Mouse (Mus musculus): ENCODE data around the gene Dgkq.
A peak's percentile ranks its signal among the peaks of the same experiment; 100 is the strongest.

Dgkq gene

DNA sequence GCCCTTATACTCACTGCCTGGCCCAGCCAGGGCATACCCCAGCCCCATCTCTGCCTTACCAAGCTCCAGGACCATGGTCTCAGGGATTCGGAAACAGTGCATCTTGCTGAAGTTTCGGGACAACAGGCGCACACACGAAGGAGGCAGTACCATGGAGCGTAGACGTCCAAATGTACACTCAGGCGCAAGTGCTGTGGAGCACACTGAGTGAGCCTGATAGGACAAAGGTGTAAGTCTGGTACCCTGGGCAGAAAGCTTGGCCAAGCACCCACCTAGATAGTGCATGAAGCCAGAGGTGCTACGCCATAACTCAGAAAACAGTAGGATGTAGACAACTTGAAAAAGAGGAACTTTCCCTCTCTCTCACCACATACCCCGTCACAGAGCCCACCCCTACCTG, 14.1 kb downstream of the Dgkq start:
- TF ChIP-seq CTCF (conservative IDR thresholded peaks at IDR 0.05; ENCODE audit: low read length) (no peak), NANOG (IDR thresholded peaks at IDR 0.05; ENCODE audit: borderline replicate concordance, low read length) (no peak), POU5F1 (IDR thresholded peaks at IDR 0.05; ENCODE audit: borderline replicate concordance, low read length) (no peak)
- Histone ChIP-seq H3K4me3 (replicated peaks; ENCODE audit: low read length) (no peak overlapping the region), H3K9me3 (ENCODE audit: low read length) (no peaks in the 10 kb centered on the region), H3K36me3 (ENCODE audit: insufficient read depth, low read length) (peaks cover 86% of the 10 kb centered on the region), H3K27me3 (ENCODE audit: insufficient read depth, low read length) (no peaks in the 10 kb centered on the region), H3K4me1 (replicated peaks; ENCODE audit: low read depth, low read length) (peaks cover 22% of the 10 kb centered on the region)

- Histone ChIP-seq H3K4me3 (replicated peaks; ENCODE audit: low read length) (no peak overlapping the region), H3K9me3 (ENCODE audit: low read length) (no peaks in the 10 kb centered on the region), H3K27me3 (ENCODE audit: insufficient read depth, low read length) (no peaks in the 10 kb centered on the region), H3K36me3 (ENCODE audit: insufficient read depth, low read length) (peaks cover 94% of the 10 kb centered on the region), H3K4me1 (replicated peaks; ENCODE audit: low read depth, low read length) (peaks cover 20% of the 10 kb centered on the region)
- TF ChIP-seq CTCF (conservative IDR thresholded peaks at IDR 0.05; ENCODE audit: low read length): no peak
- no peak for TF ChIP-seq POU5F1 (IDR thresholded peaks at IDR 0.05; ENCODE audit: borderline replicate concordance, low read length)
- no peak for TF ChIP-seq NANOG (IDR thresholded peaks at IDR 0.05; ENCODE audit: borderline replicate concordance, low read length)
Observed at GRCm38 (mm10) chr5:108654444-108654990, 15.0 kb downstream of the Dgkq start.

DNA sequence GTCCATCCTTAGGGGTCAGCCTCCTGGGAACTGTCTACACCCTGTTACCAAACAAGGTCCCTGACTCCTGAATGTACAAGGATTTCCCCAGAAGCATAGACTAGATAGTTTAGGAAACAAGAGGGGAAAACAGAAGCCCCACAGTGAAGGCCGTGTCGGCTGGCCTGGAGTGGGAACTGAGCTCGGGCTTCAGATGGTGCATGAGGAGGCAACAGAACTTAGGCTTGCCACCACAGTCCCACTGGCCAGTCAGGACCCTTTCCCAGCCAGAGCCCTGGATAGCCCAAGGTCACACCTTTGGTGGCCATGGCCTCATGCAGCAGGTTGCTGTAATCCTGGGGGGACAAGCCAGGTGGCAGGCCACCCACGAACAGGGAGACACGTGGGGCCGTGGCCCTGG, 16.1 kb downstream of the Dgkq start:
- H3K4me1 ChIP-seq (replicated peaks; ENCODE audit: low read depth, low read length): peaks cover 13% of the 10 kb centered on the region
- H3K36me3 ChIP-seq (ENCODE audit: insufficient read depth, low read length): peaks cover 97% of the 10 kb centered on the region
- H3K4me3 ChIP-seq (replicated peaks; ENCODE audit: low read length): no peak overlapping the region
- TF ChIP-seq CTCF (conservative IDR thresholded peaks at IDR 0.05; ENCODE audit: low read length) (no peak), NANOG (IDR thresholded peaks at IDR 0.05; ENCODE audit: borderline replicate concordance, low read length) (no peak), POU5F1 (IDR thresholded peaks at IDR 0.05; ENCODE audit: borderline replicate concordance, low read length) (no peak)
- H3K9me3 ChIP-seq (ENCODE audit: low read length): no peaks in the 10 kb centered on the region
- no peaks in the 10 kb centered on the region for H3K27me3 ChIP-seq (ENCODE audit: insufficient read depth, low read length)

DNA sequence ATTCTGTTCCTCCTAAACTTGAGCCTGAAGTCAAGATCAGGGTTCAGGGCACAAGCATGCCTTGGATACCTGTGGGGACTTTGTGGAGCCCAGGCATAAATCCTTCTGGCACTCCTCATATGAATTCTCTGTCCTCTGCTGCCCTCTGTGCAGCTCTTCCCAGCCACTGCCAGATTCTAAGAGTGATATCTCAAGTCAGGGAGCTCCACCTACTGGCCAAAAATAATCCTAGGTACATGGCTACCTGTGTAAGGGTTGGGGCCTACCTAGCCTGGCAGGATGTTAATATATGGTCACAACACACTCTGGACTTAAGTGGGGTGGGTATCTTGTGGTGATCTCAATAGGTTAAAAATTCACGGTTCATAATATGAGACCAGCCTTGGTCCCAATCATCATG, 17.6 kb downstream of the Dgkq start:
- Histone ChIP-seq H3K9me3 (ENCODE audit: low read length) (no peaks in the 10 kb centered on the region), H3K36me3 (ENCODE audit: insufficient read depth, low read length) (peaks cover 97% of the 10 kb centered on the region), H3K4me1 (replicated peaks; ENCODE audit: low read depth, low read length) (peaks cover 13% of the 10 kb centered on the region), H3K27me3 (ENCODE audit: insufficient read depth, low read length) (no peaks in the 10 kb centered on the region), H3K4me3 (replicated peaks; ENCODE audit: low read length) (no peak overlapping the region)
- peak; percentile 58 for TF ChIP-seq CTCF (conservative IDR thresholded peaks at IDR 0.05; ENCODE audit: low read length)
- TF ChIP-seq POU5F1 (IDR thresholded peaks at IDR 0.05; ENCODE audit: borderline replicate concordance, low read length): no peak

- Histone ChIP-seq H3K4me3 (replicated peaks; ENCODE audit: low read length) (no peak overlapping the region), H3K27me3 (ENCODE audit: insufficient read depth, low read length) (no peaks in the 10 kb centered on the region), H3K9me3 (ENCODE audit: low read length) (no peaks in the 10 kb centered on the region), H3K36me3 (ENCODE audit: insufficient read depth, low read length) (peaks cover 97% of the 10 kb centered on the region), H3K4me1 (replicated peaks; ENCODE audit: low read depth, low read length) (peaks cover 12% of the 10 kb centered on the region)
- no peak for TF ChIP-seq POU5F1 (IDR thresholded peaks at IDR 0.05; ENCODE audit: borderline replicate concordance, low read length)
- TF ChIP-seq CTCF (conservative IDR thresholded peaks at IDR 0.05; ENCODE audit: low read length): no peak
- no peak for TF ChIP-seq NANOG (IDR thresholded peaks at IDR 0.05; ENCODE audit: borderline replicate concordance, low read length)
Observed at GRCm38 (mm10) chr5:108651136-108651720, 18.2 kb downstream of the Dgkq start.

DNA sequence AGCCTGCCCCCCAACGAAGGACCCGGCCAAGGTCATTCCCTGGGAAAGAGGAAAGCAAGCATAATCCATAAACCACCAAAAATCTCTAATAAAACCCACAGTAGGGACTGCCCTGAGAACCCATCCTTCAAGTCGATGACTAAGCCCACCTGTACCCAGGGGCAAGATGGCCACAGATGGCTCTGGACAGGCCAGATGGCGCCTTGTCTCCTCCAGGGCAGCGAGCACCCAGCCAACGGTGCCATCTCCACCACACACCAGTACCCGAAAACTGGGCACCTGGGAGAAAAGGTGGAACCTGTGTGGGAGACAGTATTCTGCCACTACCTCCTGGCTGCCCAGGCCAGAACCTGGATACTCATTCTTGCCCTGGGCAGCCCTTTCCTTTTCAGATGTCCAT, 19.1 kb downstream of the Dgkq start:
- peaks cover 97% of the 10 kb centered on the region for H3K36me3 ChIP-seq (ENCODE audit: insufficient read depth, low read length)
- no peaks in the 10 kb centered on the region for H3K9me3 ChIP-seq (ENCODE audit: low read length)
- no peak overlapping the region for H3K4me3 ChIP-seq (replicated peaks; ENCODE audit: low read length)
- H3K27me3 ChIP-seq (ENCODE audit: insufficient read depth, low read length): no peaks in the 10 kb centered on the region
- TF ChIP-seq NANOG (IDR thresholded peaks at IDR 0.05; ENCODE audit: borderline replicate concordance, low read length) (no peak), CTCF (conservative IDR thresholded peaks at IDR 0.05; ENCODE audit: low read length) (no peak), POU5F1 (IDR thresholded peaks at IDR 0.05; ENCODE audit: borderline replicate concordance, low read length) (no peak)
- H3K4me1 ChIP-seq (replicated peaks; ENCODE audit: low read depth, low read length): peaks cover 9% of the 10 kb centered on the region

DNA sequence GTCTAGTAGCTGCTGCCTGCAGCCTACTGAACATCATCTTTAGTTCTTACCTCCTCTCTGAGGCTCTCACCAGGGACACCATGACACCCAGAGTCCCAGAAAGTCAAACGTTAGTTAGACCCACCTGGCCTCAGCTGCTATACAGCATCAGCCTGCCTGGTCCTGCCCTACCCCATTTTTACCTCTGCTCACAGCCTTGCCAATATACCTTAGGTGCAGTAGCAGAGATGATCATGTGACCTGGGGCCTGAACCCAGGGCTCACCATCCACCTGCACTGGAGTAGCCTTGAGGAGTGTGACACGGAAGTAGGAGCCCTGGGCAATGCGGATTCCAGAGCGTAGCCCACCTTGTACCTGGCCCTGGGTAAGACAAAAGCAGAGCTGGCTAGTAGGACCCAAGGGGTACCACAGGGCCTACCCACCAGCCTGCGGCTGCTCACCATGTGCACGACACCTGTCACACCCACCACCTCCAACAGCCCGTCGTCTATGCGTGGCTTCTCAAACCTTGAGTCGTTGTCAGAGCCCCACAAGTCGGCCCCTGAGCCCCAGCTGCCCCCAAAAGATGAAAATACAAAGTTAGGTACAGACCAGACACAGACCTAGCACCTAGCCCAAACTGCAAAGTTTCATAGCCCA, 20.4 kb downstream of the Dgkq start:
- no peak for TF ChIP-seq POU5F1 (IDR thresholded peaks at IDR 0.05; ENCODE audit: borderline replicate concordance, low read length)
- no peak for TF ChIP-seq NANOG (IDR thresholded peaks at IDR 0.05; ENCODE audit: borderline replicate concordance, low read length)
- TF ChIP-seq CTCF (conservative IDR thresholded peaks at IDR 0.05; ENCODE audit: low read length): no peak
- H3K4me1 ChIP-seq (replicated peaks; ENCODE audit: low read depth, low read length): peaks cover 9% of the 10 kb centered on the region
- no peaks in the 10 kb centered on the region for H3K27me3 ChIP-seq (ENCODE audit: insufficient read depth, low read length)
- H3K9me3 ChIP-seq (ENCODE audit: low read length): no peaks in the 10 kb centered on the region
- H3K4me3 ChIP-seq (replicated peaks; ENCODE audit: low read length): no peak overlapping the region
- H3K36me3 ChIP-seq (ENCODE audit: insufficient read depth, low read length): peaks cover 95% of the 10 kb centered on the region

- no peaks in the 10 kb centered on the region for H3K9me3 ChIP-seq (ENCODE audit: low read length)
- no peaks in the 10 kb centered on the region for H3K27me3 ChIP-seq (ENCODE audit: insufficient read depth, low read length)
- H3K4me3 ChIP-seq (replicated peaks; ENCODE audit: low read length): no peak overlapping the region
- TF ChIP-seq NANOG (IDR thresholded peaks at IDR 0.05; ENCODE audit: borderline replicate concordance, low read length) (no peak), CTCF (conservative IDR thresholded peaks at IDR 0.05; ENCODE audit: low read length) (no peak), POU5F1 (IDR thresholded peaks at IDR 0.05; ENCODE audit: borderline replicate concordance, low read length) (no peak)
- peaks cover 90% of the 10 kb centered on the region for H3K36me3 ChIP-seq (ENCODE audit: insufficient read depth, low read length)
- H3K4me1 ChIP-seq (replicated peaks; ENCODE audit: low read depth, low read length): peaks cover 9% of the 10 kb centered on the region
Observed at GRCm38 (mm10) chr5:108647820-108648465, 21.5 kb downstream of the Dgkq start.

All from E14TG2a.4 (cell line).